Mouse (Mus musculus) layer of hippocampus, adult 11-12 months (tissue): Measurements from ENCODE around the gene Kmt2c.

ENCODE experiments used
- DNase-seq: peaks from one replicate; pipeline ENCODE4 v3.0.0; 2022; ENCODE audit warnings: low spot score

The Kmt2c gene

GRCm38 (mm10) chr5:25498346-25498820 lies at the start of gene Kmt2c:
TSS of gene Kmt2c (minus strand) at chr5:25498783.
- DNase-seq: peak; percentile 79

- no peak for DNase-seq
Measured at GRCm38 (mm10) chr5:25546912-25547311, 48.3 kb upstream of the Kmt2c start.

- no peak for DNase-seq
Measured at GRCm38 (mm10) chr5:25544566-25544965, 46.0 kb upstream of the Kmt2c start.

GRCm38 (mm10) chr5:25544061-25544460 lies 45.5 kb upstream of the Kmt2c start:
- no peak for DNase-seq

- DNase-seq: no peak
Measured at GRCm38 (mm10) chr5:25541661-25542060, 43.1 kb upstream of the Kmt2c start.

GRCm38 (mm10) chr5:25540921-25541320 lies 42.3 kb upstream of the Kmt2c start:
- DNase-seq: no peak

- no peak for DNase-seq
Measured at GRCm38 (mm10) chr5:25540412-25540811, 41.8 kb upstream of the Kmt2c start.

- DNase-seq: no peak
Measured at GRCm38 (mm10) chr5:25536921-25537409, 38.4 kb upstream of the Kmt2c start.

GRCm38 (mm10) chr5:25536451-25536850 lies 37.9 kb upstream of the Kmt2c start:
- no peak for DNase-seq

GRCm38 (mm10) chr5:25535566-25535965 lies 37.0 kb upstream of the Kmt2c start:
- no peak for DNase-seq

GRCm38 (mm10) chr5:25533298-25533697 lies 34.7 kb upstream of the Kmt2c start:
- no peak for DNase-seq

- no peak for DNase-seq
Measured at GRCm38 (mm10) chr5:25532256-25533147, 33.9 kb upstream of the Kmt2c start.

- no peak for DNase-seq
Measured at GRCm38 (mm10) chr5:25530629-25531028, 32.0 kb upstream of the Kmt2c start.

- DNase-seq: peak; percentile 99
Measured at GRCm38 (mm10) chr5:25529529-25530421, 31.2 kb upstream of the Kmt2c start.

GRCm38 (mm10) chr5:25528851-25529528 lies 30.4 kb upstream of the Kmt2c start:
- no peak for DNase-seq

- DNase-seq: no peak
Measured at GRCm38 (mm10) chr5:25527971-25528370, 29.4 kb upstream of the Kmt2c start.

- DNase-seq: peak; percentile 18
Measured at GRCm38 (mm10) chr5:25526926-25527325, 28.3 kb upstream of the Kmt2c start.

- DNase-seq: no peak
Measured at GRCm38 (mm10) chr5:25526116-25526515, 27.5 kb upstream of the Kmt2c start.

- no peak for DNase-seq
Measured at GRCm38 (mm10) chr5:25521461-25521860, 22.9 kb upstream of the Kmt2c start.

GRCm38 (mm10) chr5:25519820-25520219 lies 21.2 kb upstream of the Kmt2c start:
- DNase-seq: no peak

GRCm38 (mm10) chr5:25517550-25517949 lies 19.0 kb upstream of the Kmt2c start:
- DNase-seq: no peak
